ENCODE assay signal across 16 mouse cellular contexts in genomic region chr9:8703956-8704355, GRCm38 (mm10).
"Had no signal": no experiment of that assay in that cellular context is flagged by ENCODE, and none has a peak within 500 bp of the region (broad histone marks: within the 10 kb centered on the region; RNA-seq: fewer than 3 reads in every experiment).

No protein-coding gene starts in this region.

- DNase-seq: lung, adult 18-20 months; lung, postnatal 14 days; lung, postnatal 4 days; midbrain, embryonic 14.5 days; right cerebral cortex, postnatal 14 days; thymus, adult 18-20 months; thymus, postnatal 14 days; thymus, postnatal 4 days had no signal

- H3K4me1 ChIP-seq: liver, embryonic 12.5 days; lung, embryonic 15.5 days; midbrain, embryonic 10.5 days; midbrain, embryonic 12.5 days; neural tube, embryonic 12.5 days had no signal

- H3K4me2 ChIP-seq: liver, embryonic 12.5 days; lung, embryonic 15.5 days; midbrain, embryonic 12.5 days; neural tube, embryonic 12.5 days had no signal

- H3K27ac ChIP-seq: liver, embryonic 12.5 days; liver, embryonic 14.5 days; lung, embryonic 15.5 days; midbrain, embryonic 10.5 days; midbrain, embryonic 12.5 days; neural tube, embryonic 12.5 days had no signal

- H3K4me3 ChIP-seq: liver, embryonic 12.5 days; lung, embryonic 15.5 days; midbrain, embryonic 10.5 days; midbrain, embryonic 12.5 days; neural tube, embryonic 12.5 days had no signal

- H3K36me3 ChIP-seq: liver, embryonic 12.5 days; lung, embryonic 15.5 days; midbrain, embryonic 10.5 days; midbrain, embryonic 12.5 days; neural tube, embryonic 12.5 days had no signal

- H3K9me3 ChIP-seq: liver, embryonic 12.5 days; lung, embryonic 15.5 days; midbrain, embryonic 10.5 days; midbrain, embryonic 12.5 days; neural tube, embryonic 12.5 days had no signal

- ATAC-seq: liver, embryonic 12.5 days; lung, postnatal 0 days; midbrain, embryonic 16.5 days had no signal

- H3K27me3 ChIP-seq: liver, embryonic 12.5 days; lung, embryonic 15.5 days; midbrain, embryonic 12.5 days; neural tube, embryonic 12.5 days had no signal

- H3K9ac ChIP-seq: liver, embryonic 12.5 days; liver, embryonic 14.5 days; lung, embryonic 15.5 days; midbrain, embryonic 12.5 days; neural tube, embryonic 12.5 days had no signal
